Mouse (Mus musculus) layer of hippocampus, postnatal 25 days (tissue): ENCODE results near the gene Eda2r. TPM values are rescaled to one million over a fixed set of nuclear protein-coding genes. Genes with fewer than 3 reads are reported as not detected.
A peak's percentile ranks its signal among the peaks of the same experiment; 100 is the strongest.

Source experiments
- DNase-seq, 2 experiments: peaks; one replicate each; pipeline ENCODE4 v3.0.0; 2022; ENCODE audit warnings: mixed read lengths in 2 of 2, low spot score in 1 of 2; ENCODE audit errors: extremely low spot score in 1 of 2
- total RNA-seq, 2 experiments: library from RNA; stranded (reverse); gene quantifications; 2 replicates each; pipeline ENCODE4 v1.2.3; 2021

The Eda2r gene
- total RNA-seq: under 1 TPM; 0.45 to 0.52 TPM

- DNase-seq: no peak
Observed at GRCm38 (mm10) chrX:97377065-97377421, at the start of gene Eda2r. TSS of gene Eda2r (minus strand) at chrX:97377216.

- no peak for DNase-seq
Observed at GRCm38 (mm10) chrX:97397872-97398271, 20.9 kb upstream of the Eda2r start.

- DNase-seq: no peak
Observed at GRCm38 (mm10) chrX:97378076-97378475, 1.1 kb upstream of the Eda2r start.

- peak in 1 of 2 experiments; percentile 2 for DNase-seq
Observed at GRCm38 (mm10) chrX:97376321-97377064, 523 bp downstream of the Eda2r start.

- DNase-seq: no peak
Observed at GRCm38 (mm10) chrX:97372826-97373225, 4.2 kb downstream of the Eda2r start.

- no peak for DNase-seq
Observed at GRCm38 (mm10) chrX:97369206-97369605, 7.8 kb downstream of the Eda2r start.

- no peak for DNase-seq
Observed at GRCm38 (mm10) chrX:97368741-97369140, 8.3 kb downstream of the Eda2r start.

- DNase-seq: no peak
Observed at GRCm38 (mm10) chrX:97360919-97361318, 16.1 kb downstream of the Eda2r start.

GRCm38 (mm10) chrX:97327891-97328290, 49.1 kb downstream of the Eda2r start:
- no peak for DNase-seq
